Mouse (Mus musculus): ENCODE results near the gene Casq2. TPM values are rescaled to one million over a fixed set of nuclear protein-coding genes. Genes with fewer than 3 reads are reported as not detected.
A peak's percentile ranks its signal among the peaks of the same experiment; 100 is the strongest.

Casq2 gene
- polyA plus RNA-seq, 1 experiment from 2014 or later: 6.5 TPM

- no peak for ATAC-seq (ENCODE audit: insufficient read depth)
- Histone ChIP-seq H3K4me1 (replicated peaks) (no peaks in the 10 kb centered on the region), H3K27ac (replicated peaks) (no peak overlapping the region)
Measured at GRCm38 (mm10) chr3:102103811-102104565, 17.8 kb downstream of the Casq2 start.

DNA sequence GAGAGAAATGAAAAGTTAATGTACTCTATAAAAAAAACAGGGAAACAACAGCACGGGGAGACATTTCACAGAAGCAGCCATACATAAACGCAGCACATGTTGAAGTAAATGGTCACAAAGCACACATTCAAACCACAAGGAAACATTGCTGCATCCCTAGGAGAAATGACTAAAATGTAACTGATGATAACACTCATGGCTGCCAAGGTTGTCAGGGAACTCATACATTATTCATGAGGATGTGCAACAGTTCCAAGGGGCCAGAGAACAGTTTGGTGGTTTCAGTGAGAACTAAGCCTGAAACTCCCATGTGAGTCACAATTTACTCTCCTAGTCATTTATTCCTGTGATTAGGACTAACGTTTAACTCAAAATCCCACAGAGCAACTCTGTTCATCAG is 22.0 kb downstream of the Casq2 start:
- H3K4me3 ChIP-seq (replicated peaks): no peak overlapping the region
- no peaks in the 10 kb centered on the region for H3K9me3 ChIP-seq (replicated peaks)
- no peaks in the 10 kb centered on the region for H3K4me1 ChIP-seq (replicated peaks)
- WGBS (ENCODE audit: insufficient replicate concordance): 61% methylated on average over 3 of the region's 3 CpGs
- H3K4me2 ChIP-seq: no peak overlapping the region
- 0 out of 2 replicates have a peak, but pooled peaks cover 4% of the 10 kb centered on the region for H3K27me3 ChIP-seq
- no peak overlapping the region for H3K27ac ChIP-seq (replicated peaks)
- no peak overlapping the region for H3K9ac ChIP-seq
- no peak for ATAC-seq (ENCODE audit: insufficient read depth)
- no peaks in the 10 kb centered on the region for H3K36me3 ChIP-seq (replicated peaks)

More at GRCm38 (mm10) chr3:102103811-102104565, 17.8 kb downstream of the Casq2 start:
- no peaks in the 10 kb centered on the region for H3K9me3 ChIP-seq (replicated peaks)
- no peak overlapping the region for H3K4me3 ChIP-seq (replicated peaks)
- 56% methylated on average over 9 of the region's 9 CpGs for WGBS (ENCODE audit: insufficient replicate concordance)
- H3K36me3 ChIP-seq (replicated peaks): no peaks in the 10 kb centered on the region
- H3K9ac ChIP-seq: no peak overlapping the region
- H3K4me2 ChIP-seq: no peak overlapping the region
- no peaks in the 10 kb centered on the region for H3K27me3 ChIP-seq

- no peak overlapping the region for H3K27ac ChIP-seq (replicated peaks)
- 0 out of 2 replicates have a peak, but pooled peaks cover 4% of the 10 kb centered on the region for H3K27me3 ChIP-seq
- ATAC-seq (ENCODE audit: insufficient read depth): no peak
- H3K4me3 ChIP-seq (replicated peaks): no peak overlapping the region
- H3K4me2 ChIP-seq: no peak overlapping the region
- WGBS (ENCODE audit: insufficient replicate concordance): 61% methylated on average over 7 of the region's 7 CpGs
- H3K36me3 ChIP-seq (replicated peaks): no peaks in the 10 kb centered on the region
- H3K9ac ChIP-seq: no peak overlapping the region
- no peaks in the 10 kb centered on the region for H3K4me1 ChIP-seq (replicated peaks)
- no peaks in the 10 kb centered on the region for H3K9me3 ChIP-seq (replicated peaks)
Measured at GRCm38 (mm10) chr3:102111979-102112599, 25.9 kb downstream of the Casq2 start.

GRCm38 (mm10) chr3:102120947-102121346 is 34.7 kb downstream of the Casq2 start:
- H3K9me3 ChIP-seq (replicated peaks): no peaks in the 10 kb centered on the region
- 0 out of 2 replicates have a peak, but pooled peaks cover 3% of the 10 kb centered on the region for H3K27me3 ChIP-seq
- peak; percentile 90 for ATAC-seq (ENCODE audit: insufficient read depth)
- H3K4me1 ChIP-seq (replicated peaks): peaks cover 13% of the 10 kb centered on the region
- H3K9ac ChIP-seq: no peak overlapping the region
- H3K4me3 ChIP-seq (replicated peaks): no peak overlapping the region
- peak overlapping the region; percentile 30 for H3K4me2 ChIP-seq
- H3K27ac ChIP-seq (replicated peaks): no peak overlapping the region
- H3K36me3 ChIP-seq (replicated peaks): no peaks in the 10 kb centered on the region

DNA sequence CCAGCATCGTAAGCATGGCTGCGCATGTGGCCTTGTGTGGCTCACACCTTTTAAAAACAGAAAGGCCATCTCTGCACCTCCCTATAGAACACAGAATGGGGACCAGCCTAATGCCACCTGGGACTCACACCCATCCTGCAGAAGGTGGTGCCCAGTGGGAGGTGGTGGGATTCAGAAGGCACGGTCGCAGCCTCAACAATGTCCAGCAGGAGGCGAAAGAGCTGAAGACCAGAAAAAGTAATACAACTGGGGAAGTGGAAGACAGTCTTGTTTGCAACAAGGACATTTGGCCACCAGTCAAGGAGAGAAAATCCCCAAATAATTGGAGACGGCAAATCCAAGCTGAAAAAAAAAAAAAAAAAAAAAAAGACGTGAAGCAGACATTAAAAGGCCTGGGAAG is 35.8 kb downstream of the Casq2 start:
- Histone ChIP-seq H3K36me3 (replicated peaks) (no peaks in the 10 kb centered on the region), H3K4me1 (replicated peaks) (peaks cover 13% of the 10 kb centered on the region), H3K27ac (replicated peaks) (no peak overlapping the region), H3K4me3 (replicated peaks) (no peak overlapping the region), H3K4me2 (no peak overlapping the region), H3K9me3 (replicated peaks) (no peaks in the 10 kb centered on the region), H3K9ac (no peak overlapping the region), H3K27me3 (0 out of 2 replicates have a peak, but pooled peaks cover 3% of the 10 kb centered on the region)
- 74% methylated on average over 7 of the region's 7 CpGs for WGBS (ENCODE audit: insufficient replicate concordance)
- no peak for ATAC-seq (ENCODE audit: insufficient read depth)

GRCm38 (mm10) chr3:102123654-102124053 is 37.4 kb downstream of the Casq2 start:
- H3K4me3 ChIP-seq (replicated peaks): no peak overlapping the region
- ATAC-seq (ENCODE audit: insufficient read depth): no peak
- no peaks in the 10 kb centered on the region for H3K27me3 ChIP-seq
- no peak overlapping the region for H3K27ac ChIP-seq (replicated peaks)
- no peaks in the 10 kb centered on the region for H3K36me3 ChIP-seq (replicated peaks)
- H3K4me1 ChIP-seq (replicated peaks): peaks cover 20% of the 10 kb centered on the region
- H3K9ac ChIP-seq: no peak overlapping the region
- no peaks in the 10 kb centered on the region for H3K9me3 ChIP-seq (replicated peaks)
- WGBS (ENCODE audit: insufficient replicate concordance): 61% methylated on average over 6 of the region's 6 CpGs
- H3K4me2 ChIP-seq: no peak overlapping the region

DNA sequence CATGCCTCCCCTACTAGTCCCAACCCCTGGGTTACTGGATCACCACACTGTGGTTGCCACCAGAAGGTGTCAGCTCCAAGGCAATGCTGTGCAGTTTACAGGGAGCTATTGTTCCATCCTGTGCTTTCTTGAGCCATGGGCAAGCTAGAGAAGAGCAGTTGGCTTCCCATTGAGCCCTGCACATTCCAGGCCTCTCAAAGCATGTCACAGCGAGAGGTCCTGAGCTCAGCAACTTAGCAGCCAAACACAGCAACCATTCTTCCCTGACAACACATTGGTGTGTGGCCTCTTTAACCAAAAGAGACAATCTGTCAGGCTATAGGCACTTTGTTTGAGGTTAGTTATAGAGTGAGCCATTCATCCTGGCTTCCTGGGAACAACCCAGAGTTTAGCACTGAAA is 39.3 kb downstream of the Casq2 start:
- Histone ChIP-seq H3K27me3 (0 out of 2 replicates have a peak, but pooled peaks cover 2% of the 10 kb centered on the region), H3K9ac (no peak overlapping the region), H3K36me3 (replicated peaks) (no peaks in the 10 kb centered on the region), H3K9me3 (replicated peaks) (no peaks in the 10 kb centered on the region), H3K4me1 (replicated peaks) (peaks cover 21% of the 10 kb centered on the region), H3K27ac (replicated peaks) (no peak overlapping the region), H3K4me2 (no peak overlapping the region), H3K4me3 (replicated peaks) (no peak overlapping the region)
- WGBS (ENCODE audit: insufficient replicate concordance): 85% methylated on average over 1 of the region's 1 CpGs
- ATAC-seq (ENCODE audit: insufficient read depth): no peak

GRCm38 (mm10) chr3:102127114-102127513 is 40.9 kb downstream of the Casq2 start:
- Histone ChIP-seq H3K9me3 (replicated peaks) (no peaks in the 10 kb centered on the region), H3K27me3 (0 out of 2 replicates have a peak, but pooled peaks cover 2% of the 10 kb centered on the region), H3K4me1 (replicated peaks) (peaks cover 12% of the 10 kb centered on the region), H3K27ac (replicated peaks) (no peak overlapping the region), H3K4me2 (no peak overlapping the region), H3K36me3 (replicated peaks) (no peaks in the 10 kb centered on the region), H3K9ac (no peak overlapping the region), H3K4me3 (replicated peaks) (no peak overlapping the region)
- no peak for ATAC-seq (ENCODE audit: insufficient read depth)
- WGBS (ENCODE audit: insufficient replicate concordance): 65% methylated on average over 2 of the region's 2 CpGs

GRCm38 (mm10) chr3:102128242-102128641 is 42.0 kb downstream of the Casq2 start:
- Histone ChIP-seq H3K9ac (no peak overlapping the region), H3K9me3 (replicated peaks) (no peaks in the 10 kb centered on the region), H3K4me2 (no peak overlapping the region), H3K27ac (replicated peaks) (no peak overlapping the region), H3K4me1 (replicated peaks) (peaks cover 12% of the 10 kb centered on the region), H3K36me3 (replicated peaks) (no peaks in the 10 kb centered on the region), H3K27me3 (0 out of 2 replicates have a peak, but pooled peaks cover 2% of the 10 kb centered on the region), H3K4me3 (replicated peaks) (no peak overlapping the region)
- peak; percentile 63; the same call in 1 of the 2 replicates for ATAC-seq (ENCODE audit: insufficient read depth)
- WGBS (ENCODE audit: insufficient replicate concordance): 28% methylated on average over 2 of the region's 2 CpGs

- 65% methylated on average over 6 of the region's 6 CpGs for WGBS (ENCODE audit: insufficient replicate concordance)
- no peak; the same call in 1 of the 2 replicates for ATAC-seq (ENCODE audit: insufficient read depth)
- Histone ChIP-seq H3K27me3 (0 out of 2 replicates have a peak, but pooled peaks cover 5% of the 10 kb centered on the region), H3K4me1 (replicated peaks) (peaks cover 14% of the 10 kb centered on the region), H3K36me3 (replicated peaks) (no peaks in the 10 kb centered on the region), H3K4me2 (no peak overlapping the region), H3K27ac (replicated peaks) (no peak overlapping the region), H3K4me3 (replicated peaks) (no peak overlapping the region), H3K9me3 (replicated peaks) (no peaks in the 10 kb centered on the region), H3K9ac (no peak overlapping the region)
Measured at GRCm38 (mm10) chr3:102130478-102130877, 44.3 kb downstream of the Casq2 start.

- Histone ChIP-seq H3K27me3 (0 out of 2 replicates have a peak, but pooled peaks cover 9% of the 10 kb centered on the region), H3K27ac (replicated peaks) (no peak overlapping the region), H3K4me2 (no peak overlapping the region), H3K9ac (no peak overlapping the region), H3K9me3 (replicated peaks) (no peaks in the 10 kb centered on the region), H3K4me3 (replicated peaks) (no peak overlapping the region), H3K4me1 (replicated peaks) (peaks cover 15% of the 10 kb centered on the region), H3K36me3 (replicated peaks) (no peaks in the 10 kb centered on the region)
- 81% methylated on average over 9 of the region's 9 CpGs for WGBS (ENCODE audit: insufficient replicate concordance)
- ATAC-seq (ENCODE audit: insufficient read depth): no peak
Measured at GRCm38 (mm10) chr3:102131627-102132324, 45.6 kb downstream of the Casq2 start.

Measured in liver, embryonic 15.5 days (tissue).